ENCODE assay signal across 19 mouse cellular contexts in the genomic region with DNA sequence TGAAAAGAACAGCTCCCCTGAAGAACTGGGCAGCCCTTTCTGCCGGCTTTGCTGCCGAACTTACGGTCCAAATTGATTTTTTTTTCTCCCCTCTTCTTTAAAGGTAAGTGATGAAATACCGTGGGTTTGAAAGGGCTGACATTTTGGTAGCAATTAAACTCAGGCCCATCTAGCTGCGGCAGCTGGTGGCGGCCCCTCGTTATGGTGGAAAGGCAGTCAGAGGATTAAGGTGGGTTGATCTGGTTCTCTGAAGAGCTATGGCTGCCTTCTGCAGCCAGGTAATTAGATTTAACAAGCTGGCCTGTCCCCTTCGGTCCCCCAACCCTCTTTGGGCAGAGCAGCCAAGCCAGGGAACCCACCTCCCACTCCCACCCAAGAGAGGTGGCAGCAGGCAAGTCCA.
DNase-seq lines count a peak whose midpoint lies in the region; ATAC-seq and TF ChIP-seq lines count a peak whose summit lies in the region.
"Had no signal": no experiment of that assay in that cellular context is flagged by ENCODE, and none has a peak within 500 bp of the region (broad histone marks: within the 10 kb centered on the region; RNA-seq: fewer than 3 reads in every experiment).

No protein-coding gene starts in this region.

- 0 out of 2 replicates have a peak overlapping the region, but pooled peaks have one; percentile 17 for H3K27ac ChIP-seq in forebrain, embryonic 15.5 days (replicated peaks)
- H3K27ac ChIP-seq in forebrain, embryonic 10.5 days: no peak overlapping the region
- 0 out of 2 replicates have a peak overlapping the region, but pooled peaks have one; percentile 30 for H3K27ac ChIP-seq in midbrain, embryonic 12.5 days (replicated peaks)
- no peak overlapping the region for H3K27ac ChIP-seq in midbrain, embryonic 11.5 days (ENCODE audit: low read depth, low read length)
- 0 out of 2 replicates have a peak overlapping the region, but pooled peaks have one; percentile 18 for H3K27ac ChIP-seq in midbrain, postnatal 0 days (ENCODE audit: low read depth, low read length)
- no peak overlapping the region for H3K27ac ChIP-seq in liver, embryonic 12.5 days
- H3K27ac ChIP-seq: embryonic facial prominence, embryonic 13.5 days; hindbrain, embryonic 10.5 days had no signal

- no peaks in the 10 kb centered on the region for H3K36me3 ChIP-seq in forebrain, embryonic 15.5 days
- no peaks in the 10 kb centered on the region for H3K36me3 ChIP-seq in forebrain, embryonic 10.5 days (replicated peaks)
- no peaks in the 10 kb centered on the region for H3K36me3 ChIP-seq in midbrain, embryonic 12.5 days
- H3K36me3 ChIP-seq in midbrain, embryonic 11.5 days (ENCODE audit: control insufficient read depth, insufficient read depth, low read length): no peaks in the 10 kb centered on the region
- no peaks in the 10 kb centered on the region for H3K36me3 ChIP-seq in midbrain, postnatal 0 days (ENCODE audit: insufficient read depth, low read length)
- H3K36me3 ChIP-seq in liver, embryonic 12.5 days: no peaks in the 10 kb centered on the region
- H3K36me3 ChIP-seq: embryonic facial prominence, embryonic 13.5 days; heart, embryonic 12.5 days; hindbrain, embryonic 10.5 days had no signal

- WGBS in forebrain, embryonic 15.5 days: 11% methylated on average over 8 of the region's 8 CpGs
- WGBS in forebrain, embryonic 10.5 days: 54% methylated on average over 8 of the region's 8 CpGs
- 50% methylated on average over 8 of the region's 8 CpGs for WGBS in midbrain, embryonic 12.5 days
- 61% methylated on average over 8 of the region's 8 CpGs for WGBS in midbrain, embryonic 11.5 days
- 48% methylated on average over 8 of the region's 8 CpGs for WGBS in midbrain, postnatal 0 days
- 62% methylated on average over 8 of the region's 8 CpGs for WGBS in liver, embryonic 12.5 days (ENCODE audit: insufficient replicate concordance)

- no peak for TF ChIP-seq CTCF in brain, embryonic 14.5 days (IDR thresholded peaks at IDR 0.05; ENCODE audit: borderline replicate concordance, extremely low read depth, insufficient read depth, insufficient read length)
- TF ChIP-seq CTCF in midbrain, postnatal 0 days (IDR thresholded peaks at IDR 0.05): no peak

- H3K27me3 ChIP-seq in forebrain, embryonic 15.5 days: peaks cover 7% of the 10 kb centered on the region; the same call in 1 of the 2 replicates
- peaks cover 76% of the 10 kb centered on the region for H3K27me3 ChIP-seq in forebrain, embryonic 10.5 days (ENCODE audit: poor library complexity, severe bottlenecking)
- H3K27me3 ChIP-seq in midbrain, embryonic 12.5 days: peaks cover 3% of the 10 kb centered on the region; the same call in 1 of the 2 replicates
- H3K27me3 ChIP-seq in midbrain, embryonic 11.5 days (ENCODE audit: control insufficient read depth, insufficient read depth, low read length): no peaks in the 10 kb centered on the region
- H3K27me3 ChIP-seq in midbrain, postnatal 0 days (ENCODE audit: insufficient read depth, low read length): no peaks in the 10 kb centered on the region
- H3K27me3 ChIP-seq in liver, embryonic 12.5 days (replicated peaks): no peaks in the 10 kb centered on the region
- H3K27me3 ChIP-seq: embryonic facial prominence, embryonic 13.5 days had no signal

- ATAC-seq in forebrain, embryonic 15.5 days (replicated peaks): no peak
- no peak for ATAC-seq in midbrain, embryonic 12.5 days (ENCODE audit: low FRiP score, low read depth)
- no peak for ATAC-seq in midbrain, embryonic 11.5 days (ENCODE audit: low FRiP score)
- no peak for ATAC-seq in midbrain, postnatal 0 days (ENCODE audit: low FRiP score)
- ATAC-seq in liver, embryonic 12.5 days: no peak
- ATAC-seq: activated CD4-positive, CD25-positive, alpha-beta regulatory T cell, adult 4 months; inflammation-experienced regulatory T-cells, adult 6 months; Patski had no signal

- no peak overlapping the region for H3K9ac ChIP-seq in forebrain, embryonic 15.5 days (replicated peaks)
- H3K9ac ChIP-seq in midbrain, embryonic 12.5 days (replicated peaks): no peak overlapping the region
- no peak overlapping the region for H3K9ac ChIP-seq in midbrain, embryonic 11.5 days (ENCODE audit: low read length)
- H3K9ac ChIP-seq in midbrain, postnatal 0 days (replicated peaks; ENCODE audit: low read length, poor library complexity, severe bottlenecking): no peak overlapping the region
- H3K9ac ChIP-seq in liver, embryonic 12.5 days: no peak overlapping the region
- H3K9ac ChIP-seq: embryonic facial prominence, embryonic 13.5 days; heart, embryonic 12.5 days had no signal

- TF ChIP-seq POLR2A in brain, embryonic 14.5 days (IDR thresholded peaks at IDR 0.05; ENCODE audit: borderline replicate concordance, extremely low read depth, insufficient read depth, insufficient read length, poor library complexity, severe bottlenecking): no peak

- no peak overlapping the region for H3K4me2 ChIP-seq in forebrain, embryonic 15.5 days (replicated peaks)
- H3K4me2 ChIP-seq in midbrain, embryonic 12.5 days (replicated peaks): no peak overlapping the region
- H3K4me2 ChIP-seq in midbrain, embryonic 11.5 days: no peak overlapping the region
- no peak overlapping the region for H3K4me2 ChIP-seq in midbrain, postnatal 0 days (ENCODE audit: low read depth, low read length, poor library complexity, severe bottlenecking)
- no peak overlapping the region for H3K4me2 ChIP-seq in liver, embryonic 12.5 days
- H3K4me2 ChIP-seq: embryonic facial prominence, embryonic 13.5 days; heart, embryonic 12.5 days had no signal

- no peaks in the 10 kb centered on the region for H3K9me3 ChIP-seq in forebrain, embryonic 15.5 days
- H3K9me3 ChIP-seq in forebrain, embryonic 10.5 days: peaks cover 9% of the 10 kb centered on the region; the same call in 1 of the 2 replicates
- H3K9me3 ChIP-seq in midbrain, embryonic 12.5 days: no peaks in the 10 kb centered on the region
- no peaks in the 10 kb centered on the region for H3K9me3 ChIP-seq in midbrain, embryonic 11.5 days (ENCODE audit: control insufficient read depth, low read length)
- H3K9me3 ChIP-seq in midbrain, postnatal 0 days (ENCODE audit: low read length): no peaks in the 10 kb centered on the region
- H3K9me3 ChIP-seq in liver, embryonic 12.5 days (replicated peaks): no peaks in the 10 kb centered on the region
- H3K9me3 ChIP-seq: embryonic facial prominence, embryonic 13.5 days; heart, embryonic 12.5 days had no signal

- no peak for DNase-seq in forebrain, embryonic 10.5 days (ENCODE audit: extremely low spot score, low spot score)
- no peak for DNase-seq in midbrain, embryonic 11.5 days (ENCODE audit: low spot score, missing footprints)
- peak; percentile 69 for DNase-seq in brain, embryonic 14.5 days (ENCODE audit: low read depth)
- DNase-seq in midbrain, postnatal 0 days (ENCODE audit: low spot score): no peak
- DNase-seq in thymus, postnatal 14 days: no peak
- DNase-seq: adrenal gland, postnatal 14 days; cerebellum, adult 18-20 months; cerebellum, adult 9-11 months; cerebellum, postnatal 36 days; gastrocnemius, postnatal 10 days had no signal

- peaks cover 21% of the 10 kb centered on the region for H3K4me1 ChIP-seq in forebrain, embryonic 15.5 days
- peaks cover 22% of the 10 kb centered on the region for H3K4me1 ChIP-seq in forebrain, embryonic 10.5 days
- H3K4me1 ChIP-seq in midbrain, embryonic 12.5 days: peaks cover 13% of the 10 kb centered on the region
- H3K4me1 ChIP-seq in midbrain, embryonic 11.5 days (ENCODE audit: control insufficient read depth, insufficient read depth, low read length): no peaks in the 10 kb centered on the region
- H3K4me1 ChIP-seq in midbrain, postnatal 0 days (ENCODE audit: insufficient read depth, low read length): no peaks in the 10 kb centered on the region
- H3K4me1 ChIP-seq in liver, embryonic 12.5 days: no peaks in the 10 kb centered on the region
- H3K4me1 ChIP-seq: heart, embryonic 12.5 days had no signal

- no peak overlapping the region for H3K4me3 ChIP-seq in forebrain, embryonic 15.5 days
- no peak overlapping the region for H3K4me3 ChIP-seq in forebrain, embryonic 10.5 days
- H3K4me3 ChIP-seq in midbrain, embryonic 12.5 days: no peak overlapping the region
- no peak overlapping the region for H3K4me3 ChIP-seq in midbrain, embryonic 11.5 days (ENCODE audit: low read depth, low read length)
- no peak overlapping the region for H3K4me3 ChIP-seq in midbrain, postnatal 0 days (ENCODE audit: low read depth, low read length)
- no peak overlapping the region for H3K4me3 ChIP-seq in liver, embryonic 12.5 days
- H3K4me3 ChIP-seq: embryonic facial prominence, embryonic 13.5 days; heart, embryonic 12.5 days; hindbrain, embryonic 10.5 days had no signal

Comparison
In these comparisons a context has a peak if more than half of its experiments do, and no peak if none do; other contexts are left out.
1. H3K27ac ChIP-seq: peak in forebrain, embryonic 15.5 days (single experiment), midbrain, embryonic 12.5 days (single experiment) and midbrain, postnatal 0 days (single experiment); none in forebrain, embryonic 10.5 days (single experiment), midbrain, embryonic 11.5 days (single experiment) and liver, embryonic 12.5 days (single experiment).